Mouse (Mus musculus) hindbrain, embryonic 15.5 days (tissue): ENCODE measurements at regions not wholly inside any gene's neighbourhood (a gene's known extent, or its start where the extent isn't known, plus 50 kb on each side); places are given as distances from the start of the nearest gene placed in this dataset.
"Not testable (repeated sequence)": the region's sequence is repeated elsewhere in the genome, so short reads cannot be mapped to it uniquely, and the experiment has no call there.

ENCODE experiments used
- ATAC-seq: fragments of 200-750 bp; cut with Nextera tagmentation; 2 replicates; pipeline ENCODE4 v1.8.0; 2017; ENCODE audit warnings: low read depth, moderate number of reproducible peaks, moderate TSS enrichment; ENCODE audit not compliant: low FRiP score
- H3K27ac ChIP-seq: fragments of 300-500 bp; sonication (generic); replicated peaks from 2 replicates; pipeline ENCODE4 v1.5.1; 2015; ENCODE audit warnings: mild to moderate bottlenecking, inconsistent platforms
- H3K27me3 ChIP-seq: fragments of 300-500 bp; sonication (generic); 2 replicates; pipeline ENCODE4 v1.6.1; 2015; ENCODE audit warnings: control low read depth, inconsistent platforms
- H3K36me3 ChIP-seq: fragments of 300-500 bp; sonication (generic); 2 replicates; pipeline ENCODE4 v1.6.1; 2015; ENCODE audit warnings: control low read depth, inconsistent platforms
- H3K4me1 ChIP-seq: fragments of 300-500 bp; sonication (generic); replicated peaks from 2 replicates; pipeline ENCODE4 v1.6.1; 2015; ENCODE audit warnings: control low read depth, inconsistent platforms
- H3K4me2 ChIP-seq: fragments of 300-500 bp; sonication (generic); 2 replicates; pipeline ENCODE4 v1.6.1; 2015; ENCODE audit warnings: moderate library complexity, mild to moderate bottlenecking, inconsistent platforms
- H3K4me3 ChIP-seq: fragments of 300-500 bp; sonication (generic); 2 replicates; pipeline ENCODE4 v1.5.1; 2015; ENCODE audit warnings: mild to moderate bottlenecking, inconsistent platforms
- H3K9ac ChIP-seq: fragments of 300-500 bp; sonication (generic); 2 replicates; pipeline ENCODE4 v1.6.1; 2015; ENCODE audit warnings: inconsistent platforms
- H3K9me3 ChIP-seq: fragments of 300-500 bp; sonication (generic); 2 replicates; pipeline ENCODE4 v1.6.1; 2016; ENCODE audit warnings: control low read depth, inconsistent platforms
- WGBS: fragments of 180-500 bp; shearing (Covaris S2); methylation state at CpG from one replicate; pipeline ENCODE4 v1.1.7; 2015; 5-methylcytosine and 5-hydroxymethylcytosine counted together

DNA sequence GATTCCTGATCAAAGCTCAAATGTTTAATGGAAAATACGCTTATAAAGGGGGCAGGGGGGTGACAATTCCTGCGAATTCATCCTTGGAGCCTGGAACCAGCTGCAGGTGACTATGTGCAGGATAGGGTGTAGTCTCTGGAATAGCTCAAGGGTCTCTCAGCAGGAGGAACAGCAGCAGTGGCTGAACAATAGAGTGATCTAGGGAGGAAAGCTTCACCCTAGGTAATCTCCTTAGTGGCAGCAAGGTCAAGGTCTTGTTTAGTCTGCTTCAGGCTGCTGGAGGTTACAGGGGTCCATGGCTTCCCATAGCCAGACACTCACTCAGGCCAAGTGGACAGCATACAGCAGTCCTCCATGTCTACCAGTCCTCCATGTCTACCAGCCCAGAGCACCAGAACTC is 301.3 kb downstream of the Gm8797 start:
- no peak for ATAC-seq
- H3K4me3 ChIP-seq = no peak overlapping the region
- H3K36me3 ChIP-seq = no peaks in the 10 kb centered on the region
- H3K27me3 ChIP-seq = no peaks in the 10 kb centered on the region
- no peaks in the 10 kb centered on the region for H3K9me3 ChIP-seq
- H3K27ac ChIP-seq = no peak overlapping the region
- 91% methylated on average over 2 of the region's 2 CpGs for WGBS
- no peaks in the 10 kb centered on the region for H3K4me1 ChIP-seq
- no peak overlapping the region for H3K9ac ChIP-seq
- no peak overlapping the region for H3K4me2 ChIP-seq

- Histone ChIP-seq H3K4me1 (no peaks in the 10 kb centered on the region), H3K27ac (no peak overlapping the region)
- WGBS = 35% methylated on average over 1 of the region's 1 CpGs
Measured at GRCm38 (mm10) chr3:6083855-6084254, 333.2 kb downstream of the Gm8797 start.

DNA sequence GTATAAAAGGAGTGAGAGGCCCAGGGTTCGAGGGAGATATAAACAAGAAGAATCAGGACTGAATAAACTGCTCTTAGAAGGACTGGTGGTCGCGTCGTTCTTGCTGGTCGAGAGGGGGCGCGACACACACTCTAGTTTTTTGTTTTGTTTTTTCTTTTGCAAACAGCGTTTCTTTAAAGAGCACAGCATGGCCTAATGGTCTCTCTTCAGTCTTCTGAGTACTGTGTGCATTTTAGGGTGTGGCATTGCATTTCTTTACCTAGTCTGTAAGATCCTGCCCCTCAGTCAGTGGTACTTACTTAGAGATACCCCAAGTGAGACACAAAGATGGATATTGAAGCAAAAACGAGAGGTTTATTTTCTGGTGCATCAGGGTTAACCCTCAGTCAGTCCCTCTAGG is 336.7 kb downstream of the Gm8797 start:
- no peaks in the 10 kb centered on the region for H3K27me3 ChIP-seq
- WGBS = 81% methylated on average over 9 of the region's 9 CpGs
- no peaks in the 10 kb centered on the region for H3K4me1 ChIP-seq
- no peak overlapping the region for H3K4me2 ChIP-seq
- H3K4me3 ChIP-seq = no peak overlapping the region
- ATAC-seq = no peak
- H3K27ac ChIP-seq = no peak overlapping the region
- no peaks in the 10 kb centered on the region for H3K36me3 ChIP-seq
- no peak overlapping the region for H3K9ac ChIP-seq
- no peaks in the 10 kb centered on the region for H3K9me3 ChIP-seq

More at GRCm38 (mm10) chr3:6083855-6084254, 333.2 kb downstream of the Gm8797 start:
- Histone ChIP-seq H3K9ac (no peak overlapping the region), H3K4me2 (no peak overlapping the region), H3K9me3 (no peaks in the 10 kb centered on the region), H3K27me3 (no peaks in the 10 kb centered on the region), H3K36me3 (no peaks in the 10 kb centered on the region), H3K4me3 (no peak overlapping the region)
- no peak for ATAC-seq

DNA sequence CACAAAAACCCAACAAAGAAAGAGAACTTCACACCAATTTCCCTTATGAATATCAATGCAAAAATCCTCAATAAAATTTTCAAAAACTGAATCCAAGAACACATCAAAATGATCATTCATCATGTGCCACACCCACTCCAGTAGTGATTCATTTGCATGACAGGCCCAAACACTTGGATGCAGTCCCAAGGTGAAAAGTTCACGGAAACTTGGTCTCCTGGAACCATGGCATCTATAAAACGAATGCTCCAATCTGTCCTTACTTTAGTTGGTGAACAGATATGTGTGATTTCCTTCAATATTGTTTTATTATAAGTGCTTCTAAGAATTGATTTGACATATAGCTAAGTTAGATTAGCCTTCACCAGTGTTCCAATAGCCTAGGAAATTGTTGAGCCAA is 343.3 kb downstream of the Gm8797 start:
- Histone ChIP-seq H3K36me3 (no peaks in the 10 kb centered on the region), H3K9me3 (no peaks in the 10 kb centered on the region), H3K27me3 (no peaks in the 10 kb centered on the region), H3K4me1 (no peaks in the 10 kb centered on the region), H3K9ac (no peak overlapping the region), H3K27ac (no peak overlapping the region), H3K4me3 (no peak overlapping the region), H3K4me2 (no peak overlapping the region)
- ATAC-seq = no peak
- WGBS = 88% methylated on average over 2 of the region's 2 CpGs

GRCm38 (mm10) chr3:6094410-6094809 is 343.8 kb downstream of the Gm8797 start:
- not testable (repeated sequence) for H3K9ac ChIP-seq, H3K4me3 ChIP-seq, H3K27me3 ChIP-seq, ATAC-seq, H3K4me1 ChIP-seq, H3K4me2 ChIP-seq, H3K36me3 ChIP-seq, H3K9me3 ChIP-seq, H3K27ac ChIP-seq

DNA sequence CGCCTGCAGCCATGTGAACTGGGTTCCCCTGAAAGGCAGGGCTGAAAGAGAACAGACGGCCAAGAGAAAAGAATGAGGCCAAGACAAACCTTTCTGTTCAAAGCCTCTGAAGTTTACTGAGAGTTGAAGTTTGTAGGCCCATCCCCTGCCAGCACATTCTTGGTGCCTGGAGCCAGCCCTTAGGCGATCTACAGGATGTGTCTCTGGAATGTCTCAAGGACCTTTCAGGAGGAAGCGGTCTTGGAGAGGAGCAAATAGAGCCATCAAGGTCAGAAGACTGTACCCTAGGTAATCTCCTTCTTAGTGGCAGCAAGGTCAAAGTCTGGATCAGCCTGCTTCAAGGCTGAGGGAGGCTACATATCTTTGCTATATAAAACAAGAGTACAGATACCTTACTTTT is 350.3 kb downstream of the Gm8797 start:
- no peaks in the 10 kb centered on the region for H3K4me1 ChIP-seq

GRCm38 (mm10) chr3:6102866-6103265 is 352.3 kb downstream of the Gm8797 start:
- 32% methylated on average over 1 of the region's 1 CpGs for WGBS
- Histone ChIP-seq H3K27me3 (no peaks in the 10 kb centered on the region), H3K4me3 (no peak overlapping the region), H3K4me1 (no peaks in the 10 kb centered on the region), H3K4me2 (no peak overlapping the region), H3K27ac (no peak overlapping the region), H3K9me3 (no peaks in the 10 kb centered on the region), H3K9ac (no peak overlapping the region), H3K36me3 (no peaks in the 10 kb centered on the region)
- ATAC-seq = no peak; the same call in 1 of the 2 replicates

More for the DNA sequence above, 350.3 kb downstream of the Gm8797 start:
- WGBS = 76% methylated on average over 4 of the region's 4 CpGs
- Histone ChIP-seq H3K36me3 (no peaks in the 10 kb centered on the region), H3K27ac (no peak overlapping the region), H3K9ac (no peak overlapping the region), H3K4me3 (no peak overlapping the region), H3K9me3 (no peaks in the 10 kb centered on the region), H3K4me2 (no peak overlapping the region), H3K27me3 (no peaks in the 10 kb centered on the region)
- ATAC-seq = no peak

- Histone ChIP-seq H3K9me3 (no peaks in the 10 kb centered on the region), H3K4me2 (no peak overlapping the region), H3K9ac (no peak overlapping the region), H3K4me3 (no peak overlapping the region), H3K27ac (no peak overlapping the region), H3K27me3 (no peaks in the 10 kb centered on the region), H3K36me3 (no peaks in the 10 kb centered on the region), H3K4me1 (no peaks in the 10 kb centered on the region)
- 3% methylated on average over 2 of the region's 2 CpGs for WGBS
- ATAC-seq = peak; percentile 81
Measured at GRCm38 (mm10) chr3:6106659-6107058, 356.1 kb downstream of the Gm8797 start.

- Histone ChIP-seq H3K27ac (no peak overlapping the region), H3K27me3 (no peaks in the 10 kb centered on the region), H3K36me3 (no peaks in the 10 kb centered on the region), H3K9ac (no peak overlapping the region), H3K4me3 (no peak overlapping the region), H3K4me1 (no peaks in the 10 kb centered on the region), H3K4me2 (no peak overlapping the region), H3K9me3 (no peaks in the 10 kb centered on the region)
- no peak for ATAC-seq
- WGBS = 87% methylated on average over 8 of the region's 8 CpGs
Measured at GRCm38 (mm10) chr3:6107377-6108155, 357.0 kb downstream of the Gm8797 start.

- Histone ChIP-seq H3K4me2 (no peak overlapping the region), H3K36me3 (no peaks in the 10 kb centered on the region), H3K27ac (no peak overlapping the region), H3K4me3 (no peak overlapping the region), H3K9ac (no peak overlapping the region), H3K27me3 (no peaks in the 10 kb centered on the region), H3K9me3 (no peaks in the 10 kb centered on the region), H3K4me1 (no peaks in the 10 kb centered on the region)
- no peak for ATAC-seq
- WGBS = 79% methylated on average over 1 of the region's 1 CpGs
Measured at GRCm38 (mm10) chr3:6118721-6119120, 368.1 kb downstream of the Gm8797 start.

DNA sequence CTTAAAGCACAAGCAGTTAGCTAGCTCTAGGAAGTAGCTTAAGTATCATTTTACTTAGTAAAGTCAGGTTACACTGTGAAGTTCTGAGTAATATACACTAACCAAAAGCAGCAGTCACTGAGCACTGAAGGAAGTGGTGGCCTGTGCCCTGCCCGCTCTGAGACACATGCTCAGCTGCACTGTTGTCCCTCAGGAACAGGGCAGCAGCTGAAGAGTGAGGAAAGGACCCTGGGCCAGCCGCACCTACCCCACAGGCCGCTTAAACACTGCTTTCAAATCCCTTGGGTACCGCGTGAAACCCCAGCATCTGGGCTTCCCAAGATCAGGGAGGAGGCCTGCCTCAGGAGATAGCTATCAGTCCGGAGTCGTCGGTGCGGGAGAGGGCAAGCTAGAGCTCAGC is 385.1 kb downstream of the Gm8797 start:
- not testable (repeated sequence) for H3K4me3 ChIP-seq, H3K36me3 ChIP-seq, H3K4me2 ChIP-seq, ATAC-seq, H3K9ac ChIP-seq, H3K4me1 ChIP-seq, H3K27ac ChIP-seq, H3K9me3 ChIP-seq, H3K27me3 ChIP-seq
- 71% methylated on average over 9 of the region's 9 CpGs for WGBS

DNA sequence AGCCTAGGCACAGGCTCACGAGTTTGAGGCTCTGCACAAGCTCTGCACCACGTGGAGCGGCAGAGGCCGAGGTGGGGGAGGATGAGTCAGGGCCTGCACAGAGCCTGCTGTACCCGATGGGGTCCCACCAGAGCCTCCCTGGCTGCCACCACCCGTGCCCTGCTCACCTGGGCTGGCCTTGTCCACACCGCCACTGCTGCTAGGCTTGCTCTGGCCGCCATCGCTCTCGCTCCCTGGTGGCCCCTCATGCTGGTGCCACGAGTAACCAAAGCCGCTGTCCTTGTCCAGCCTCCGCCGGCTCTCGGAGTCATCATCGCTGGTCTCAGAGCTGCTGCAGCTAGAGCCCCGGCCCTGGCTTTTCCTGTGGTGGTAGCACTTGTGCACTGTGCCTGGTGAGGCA is 386.8 kb downstream of the Gm8797 start:
- 95% methylated on average over 17 of the region's 17 CpGs for WGBS
- ATAC-seq = no peak
- Histone ChIP-seq H3K27me3 (no peaks in the 10 kb centered on the region), H3K4me2 (no peak overlapping the region), H3K4me1 (no peaks in the 10 kb centered on the region), H3K36me3 (no peaks in the 10 kb centered on the region), H3K9ac (no peak overlapping the region), H3K9me3 (no peaks in the 10 kb centered on the region), H3K27ac (no peak overlapping the region), H3K4me3 (no peak overlapping the region)

- H3K27me3 ChIP-seq = no peaks in the 10 kb centered on the region
- H3K9ac ChIP-seq = no peak overlapping the region
- no peak overlapping the region for H3K4me3 ChIP-seq
- no peak overlapping the region for H3K27ac ChIP-seq
- 33% methylated on average over 1 of the region's 1 CpGs for WGBS
- no peaks in the 10 kb centered on the region for H3K36me3 ChIP-seq
- no peak overlapping the region for H3K4me2 ChIP-seq
- H3K9me3 ChIP-seq = no peaks in the 10 kb centered on the region
- no peak for ATAC-seq
- no peaks in the 10 kb centered on the region for H3K4me1 ChIP-seq
Measured at GRCm38 (mm10) chr3:6173775-6174174, 423.2 kb downstream of the Gm8797 start.
